Mouse (Mus musculus) frontal cortex, adult (tissue): ENCODE measurements around the gene Dnajc10.
A peak's percentile ranks its signal among the peaks of the same experiment; 100 is the strongest.

Experiments
- ATAC-seq: cut with Nextera tagmentation; 2 replicates; pipeline ENCODE4 v1.9.2; 2017; ENCODE audit warnings: mild to moderate bottlenecking, moderate library complexity, mixed read lengths; ENCODE audit not compliant: low TSS enrichment

Gene Dnajc10

GRCm38 (mm10) chr2:80315242-80316161, at the start of gene Dnajc10:
Gene Dnajc10, plus strand, starts transcription at chr2:80315466.
- ATAC-seq = peak; percentile 96

- peak; percentile 99 for ATAC-seq
Observed at GRCm38 (mm10) chr2:80266894-80267293, 48.4 kb upstream of the Dnajc10 start.

GRCm38 (mm10) chr2:80268053-80268452, 47.2 kb upstream of the Dnajc10 start:
- peak; percentile 65 for ATAC-seq

- ATAC-seq = no peak
Observed at GRCm38 (mm10) chr2:80271431-80271830, 43.8 kb upstream of the Dnajc10 start.

- peak; percentile 63 for ATAC-seq
Observed at GRCm38 (mm10) chr2:80273038-80273437, 42.2 kb upstream of the Dnajc10 start.

- no peak for ATAC-seq
Observed at GRCm38 (mm10) chr2:80273763-80274162, 41.5 kb upstream of the Dnajc10 start.

GRCm38 (mm10) chr2:80275136-80275535, 40.1 kb upstream of the Dnajc10 start:
- peak; percentile 92 for ATAC-seq

- no peak for ATAC-seq
Observed at GRCm38 (mm10) chr2:80282214-80282613, 33.1 kb upstream of the Dnajc10 start.

GRCm38 (mm10) chr2:80286397-80286796, 28.9 kb upstream of the Dnajc10 start:
- no peak for ATAC-seq

- no peak for ATAC-seq
Observed at GRCm38 (mm10) chr2:80292172-80292571, 23.1 kb upstream of the Dnajc10 start, which contains the start of gene Prdx6b. Gene Prdx6b, plus strand, starts transcription at chr2:80292472.

- no peak for ATAC-seq
Observed at GRCm38 (mm10) chr2:80298334-80298733, 16.9 kb upstream of the Dnajc10 start.

- no peak for ATAC-seq
Observed at GRCm38 (mm10) chr2:80300806-80301205, 14.5 kb upstream of the Dnajc10 start.

- no peak for ATAC-seq
Observed at GRCm38 (mm10) chr2:80303957-80304356, 11.3 kb upstream of the Dnajc10 start.

- no peak for ATAC-seq
Observed at GRCm38 (mm10) chr2:80307701-80308100, 7.6 kb upstream of the Dnajc10 start.

- no peak for ATAC-seq
Observed at GRCm38 (mm10) chr2:80309775-80310174, 5.5 kb upstream of the Dnajc10 start.

- ATAC-seq = no peak
Observed at GRCm38 (mm10) chr2:80310772-80311171, 4.5 kb upstream of the Dnajc10 start.

GRCm38 (mm10) chr2:80311350-80311749, 3.9 kb upstream of the Dnajc10 start:
- no peak for ATAC-seq

- no peak for ATAC-seq
Observed at GRCm38 (mm10) chr2:80314201-80314600, 1.1 kb upstream of the Dnajc10 start.

GRCm38 (mm10) chr2:80314854-80315241, 418 bp upstream of the Dnajc10 start:
- 0 out of 2 replicates have a peak, but pooled peaks have one; percentile 2 for ATAC-seq

- no peak for ATAC-seq
Observed at GRCm38 (mm10) chr2:80322878-80323277, 7.6 kb downstream of the Dnajc10 start.

GRCm38 (mm10) chr2:80325779-80326178, 10.5 kb downstream of the Dnajc10 start:
- no peak for ATAC-seq

- ATAC-seq = no peak
Observed at GRCm38 (mm10) chr2:80327272-80327671, 12.0 kb downstream of the Dnajc10 start.

GRCm38 (mm10) chr2:80328961-80329653, 13.8 kb downstream of the Dnajc10 start:
- no peak for ATAC-seq
